Mouse (Mus musculus) hindbrain, embryonic 16.5 days (tissue): ENCODE data around the gene Gse1. TPM values are rescaled to one million over a fixed set of nuclear protein-coding genes. Genes with fewer than 3 reads are reported as not detected.

Source experiments
- ATAC-seq: fragments of 200-750 bp; cut with Nextera tagmentation; 2 replicates; pipeline ENCODE4 v1.8.0; 2017; ENCODE audit warnings: moderate TSS enrichment, moderate library complexity
- H3K27ac ChIP-seq: fragments of 300-500 bp; sonication (generic); 2 replicates; pipeline ENCODE4 v1.5.1; 2014; ENCODE audit warnings: low read depth, mild to moderate bottlenecking, control low read depth, low read length, moderate library complexity
- H3K27me3 ChIP-seq: fragments of 300-500 bp; sonication (generic); replicated peaks from 2 replicates; pipeline ENCODE4 v1.6.1; 2014; ENCODE audit warnings: low read length; ENCODE audit not compliant: control insufficient read depth, insufficient read depth
- H3K36me3 ChIP-seq: fragments of 300-500 bp; sonication (generic); 2 replicates; pipeline ENCODE4 v1.6.1; 2014; ENCODE audit warnings: mild to moderate bottlenecking, low read length, moderate library complexity, mixed read lengths; ENCODE audit not compliant: control insufficient read depth, insufficient read depth
- H3K4me1 ChIP-seq: fragments of 300-500 bp; sonication (generic); 2 replicates; pipeline ENCODE4 v1.6.1; 2014; ENCODE audit warnings: low read depth, low read length; ENCODE audit not compliant: control insufficient read depth, insufficient read depth
- H3K4me2 ChIP-seq: fragments of 300-500 bp; sonication (generic); 2 replicates; pipeline ENCODE4 v1.6.1; 2014; ENCODE audit warnings: mild to moderate bottlenecking, low read length, control low read depth, moderate library complexity
- H3K4me3 ChIP-seq: fragments of 300-500 bp; sonication (generic); 2 replicates; pipeline ENCODE4 v1.5.1; 2014; ENCODE audit warnings: mild to moderate bottlenecking, low read length, control low read depth, moderate library complexity
- H3K9ac ChIP-seq: fragments of 300-500 bp; sonication (generic); 2 replicates; pipeline ENCODE4 v1.6.1; 2014; ENCODE audit warnings: low read depth, mild to moderate bottlenecking, control low read depth, low read length, moderate library complexity
- H3K9me3 ChIP-seq: fragments of 300-500 bp; sonication (generic); 2 replicates; pipeline ENCODE4 v1.6.1; 2014; ENCODE audit warnings: mild to moderate bottlenecking, low read length, moderate library complexity; ENCODE audit not compliant: control insufficient read depth
- WGBS: fragments of 180-500 bp; shearing (Covaris S2); extraction: QIAGEN DNeasy Blood & Tissue Kit; methylation state at CpG from one replicate; pipeline ENCODE4 v1.1.7; 2014; 5-methylcytosine and 5-hydroxymethylcytosine counted together
- polyA plus RNA-seq: library from polyadenylated mRNA; unstranded; fragments of >200 nt; fragmentation: Nextera tagmentation; extraction: Ambion mirVana; gene quantifications from 2 replicates; pipeline ENCODE4 v1.2.1, GENCODE M21; 2015

Gene Gse1
- polyA plus RNA-seq, 1 experiment from 2014 or later: 10.7 TPM

DNA sequence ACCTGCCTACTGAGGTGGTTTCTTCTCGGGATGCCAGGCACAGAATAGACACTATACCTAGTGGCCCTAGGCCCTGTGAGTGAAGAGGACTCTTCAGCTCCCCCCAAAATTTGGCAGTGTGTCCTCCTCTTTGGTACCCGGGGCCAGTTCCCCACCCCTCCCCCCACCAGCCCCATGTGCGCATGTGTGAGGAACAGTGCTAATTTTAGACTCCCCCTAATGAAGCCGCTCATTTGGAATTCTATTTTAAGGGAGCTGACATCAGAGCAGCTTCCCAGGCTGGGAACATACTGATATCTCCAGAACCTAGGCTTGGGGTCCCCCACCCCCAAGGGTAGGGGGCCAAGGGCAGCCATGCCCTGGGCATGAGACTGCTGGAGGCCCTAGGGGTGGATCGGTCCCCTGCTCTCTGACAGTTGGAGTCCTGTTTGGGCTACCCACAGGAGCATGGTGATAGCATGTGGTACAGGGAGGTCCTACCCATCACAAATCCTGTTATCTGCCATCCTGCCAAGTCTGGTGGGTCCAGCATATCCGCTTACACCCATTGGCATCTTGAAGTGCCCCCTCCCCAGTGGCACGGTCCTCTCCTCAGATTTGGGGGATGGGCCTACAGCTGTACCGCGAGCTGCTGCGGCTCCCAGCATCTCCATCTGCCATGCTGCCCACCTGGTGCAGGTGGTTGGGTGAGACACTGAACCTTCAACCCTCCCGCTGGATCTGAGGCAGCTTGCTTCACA is 322.9 kb downstream of the Gse1 start:
- Histone ChIP-seq H3K4me1 (peaks cover 66% of the 10 kb centered on the region), H3K4me3 (no peak overlapping the region), H3K9ac (peak overlapping the region; percentile 24; the same call in 1 of the 2 replicates), H3K27ac (peak overlapping the region; percentile 60), H3K27me3 (no peaks in the 10 kb centered on the region), H3K36me3 (no peaks in the 10 kb centered on the region), H3K9me3 (no peaks in the 10 kb centered on the region), H3K4me2 (peak overlapping the region; percentile 5; the same call in 1 of the 2 replicates)
- 51% methylated on average over 11 of the region's 11 CpGs for WGBS
- peak; percentile 19 for ATAC-seq

DNA sequence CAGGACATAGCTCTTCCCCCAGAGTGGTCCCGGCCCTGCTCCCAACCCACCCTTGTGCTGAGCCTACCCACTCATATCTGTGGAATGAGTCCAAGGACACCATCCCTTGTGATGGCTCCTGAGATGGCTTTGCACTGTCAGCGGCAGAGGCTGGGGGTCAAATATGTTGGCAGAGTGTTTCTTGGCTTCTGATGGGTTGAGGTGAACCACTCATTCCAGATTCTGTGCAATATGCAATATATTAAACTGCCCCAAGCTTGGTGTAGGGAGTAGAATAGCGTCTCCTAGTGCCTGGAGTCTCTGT is 323.4 kb downstream of the Gse1 start:
- no peak for ATAC-seq
- WGBS: 71% methylated on average over 3 of the region's 3 CpGs
- H3K9ac ChIP-seq: no peak overlapping the region
- no peaks in the 10 kb centered on the region for H3K36me3 ChIP-seq
- no peak overlapping the region for H3K4me3 ChIP-seq
- no peaks in the 10 kb centered on the region for H3K9me3 ChIP-seq
- H3K27me3 ChIP-seq: no peaks in the 10 kb centered on the region
- no peak overlapping the region for H3K4me2 ChIP-seq
- peaks cover 72% of the 10 kb centered on the region for H3K4me1 ChIP-seq
- H3K27ac ChIP-seq: no peak overlapping the region

DNA sequence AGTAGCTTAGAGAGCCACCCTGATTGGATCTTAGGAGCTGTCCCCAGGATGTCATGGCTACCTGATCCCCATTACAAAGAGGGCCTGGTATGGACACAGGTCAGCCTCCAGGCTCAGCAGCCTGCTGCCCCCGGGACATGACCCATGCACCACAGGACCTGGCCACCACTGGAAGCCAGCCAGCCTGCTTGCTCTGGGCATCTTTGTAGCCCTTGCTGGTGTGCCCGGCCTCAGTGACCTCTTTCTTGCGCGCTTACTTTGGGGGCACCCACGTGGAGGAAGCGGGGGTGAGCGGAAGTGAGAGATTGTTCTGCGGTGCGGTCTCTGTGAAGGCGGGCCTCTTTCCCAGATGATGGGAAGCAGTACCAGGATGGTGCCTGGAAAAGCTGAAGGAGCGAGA is 324.3 kb downstream of the Gse1 start:
- no peak for ATAC-seq
- H3K36me3 ChIP-seq: no peaks in the 10 kb centered on the region
- 92% methylated on average over 11 of the region's 11 CpGs for WGBS
- peaks cover 78% of the 10 kb centered on the region for H3K4me1 ChIP-seq
- no peak overlapping the region for H3K4me2 ChIP-seq
- H3K4me3 ChIP-seq: no peak overlapping the region
- no peaks in the 10 kb centered on the region for H3K27me3 ChIP-seq
- no peak overlapping the region for H3K27ac ChIP-seq
- no peak overlapping the region for H3K9ac ChIP-seq
- no peaks in the 10 kb centered on the region for H3K9me3 ChIP-seq

DNA sequence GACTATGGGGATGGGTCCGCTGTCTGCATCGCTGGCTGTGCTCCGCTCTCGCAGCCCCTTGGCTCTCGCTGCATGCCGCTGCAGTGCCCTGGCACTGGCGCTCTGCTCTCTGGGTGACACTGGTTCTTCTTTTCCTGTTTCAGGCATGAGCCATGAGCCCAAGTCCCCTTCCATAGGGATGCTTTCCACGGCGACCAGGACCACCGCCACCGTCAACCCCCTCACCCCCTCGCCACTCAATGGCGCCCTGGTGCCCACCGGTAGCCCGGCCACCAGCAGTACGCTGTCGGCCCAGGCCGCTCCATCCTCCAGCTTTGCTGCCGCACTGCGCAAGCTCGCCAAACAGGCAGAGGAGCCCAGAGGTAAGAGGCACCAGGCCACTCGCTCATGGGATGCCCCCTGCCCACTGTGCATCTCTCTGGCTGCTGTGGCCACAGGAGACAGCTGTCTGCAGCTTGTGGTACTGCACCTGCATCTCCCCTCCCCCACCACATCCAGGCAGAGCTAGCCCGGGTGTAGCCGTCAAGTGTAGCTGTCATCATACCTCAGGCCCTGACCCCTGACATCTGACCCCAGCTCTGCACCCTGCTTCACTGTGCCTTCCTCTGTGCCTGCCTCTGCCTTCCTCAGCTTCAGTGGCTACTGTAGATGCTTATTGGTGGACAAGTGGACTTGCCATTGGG is 325.3 kb downstream of the Gse1 start:
- Histone ChIP-seq H3K9ac (no peak overlapping the region), H3K27ac (no peak overlapping the region)
- 90% methylated on average over 23 of the region's 24 CpGs for WGBS

DNA sequence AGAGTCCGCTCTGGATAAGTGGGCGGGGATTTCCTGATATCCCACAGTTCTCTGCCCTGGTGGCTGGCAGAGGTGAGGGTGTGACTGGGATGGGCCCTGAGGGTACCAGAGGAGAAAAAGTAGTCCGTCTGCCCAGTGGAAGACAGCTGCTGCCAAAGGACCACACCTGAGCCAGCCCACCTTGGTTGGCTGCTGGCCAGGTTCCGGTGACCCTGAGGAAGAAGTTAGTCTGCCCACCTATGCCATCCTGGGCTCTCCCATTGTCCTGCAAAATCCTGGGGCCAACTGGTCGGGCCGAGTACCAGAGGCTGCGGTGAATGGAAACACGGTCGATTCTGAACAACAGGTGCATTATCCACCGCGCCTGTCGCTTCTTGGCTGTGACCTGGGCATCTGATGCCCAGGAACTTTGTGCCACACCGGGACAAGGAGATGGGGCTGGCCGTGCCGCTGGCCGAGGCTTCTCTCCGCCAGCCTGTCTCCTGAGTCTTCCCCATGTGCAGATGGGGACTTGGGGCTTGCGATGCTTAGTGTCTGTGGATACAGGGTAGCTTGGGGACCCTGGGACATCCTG is 326.3 kb downstream of the Gse1 start:
- no peak overlapping the region for H3K27ac ChIP-seq
- peaks cover 74% of the 10 kb centered on the region for H3K4me1 ChIP-seq
- 81% methylated on average over 18 of the region's 18 CpGs for WGBS
- no peaks in the 10 kb centered on the region for H3K27me3 ChIP-seq
- no peaks in the 10 kb centered on the region for H3K36me3 ChIP-seq
- no peak for ATAC-seq
- no peaks in the 10 kb centered on the region for H3K9me3 ChIP-seq
- H3K4me2 ChIP-seq: no peak overlapping the region
- no peak overlapping the region for H3K4me3 ChIP-seq
- H3K9ac ChIP-seq: no peak overlapping the region

More for the DNA sequence above, 325.3 kb downstream of the Gse1 start:
- peaks cover 77% of the 10 kb centered on the region for H3K4me1 ChIP-seq
- H3K36me3 ChIP-seq: no peaks in the 10 kb centered on the region
- no peak overlapping the region for H3K4me3 ChIP-seq
- no peaks in the 10 kb centered on the region for H3K9me3 ChIP-seq
- no peak overlapping the region for H3K4me2 ChIP-seq
- no peak for ATAC-seq
- H3K27me3 ChIP-seq: no peaks in the 10 kb centered on the region

DNA sequence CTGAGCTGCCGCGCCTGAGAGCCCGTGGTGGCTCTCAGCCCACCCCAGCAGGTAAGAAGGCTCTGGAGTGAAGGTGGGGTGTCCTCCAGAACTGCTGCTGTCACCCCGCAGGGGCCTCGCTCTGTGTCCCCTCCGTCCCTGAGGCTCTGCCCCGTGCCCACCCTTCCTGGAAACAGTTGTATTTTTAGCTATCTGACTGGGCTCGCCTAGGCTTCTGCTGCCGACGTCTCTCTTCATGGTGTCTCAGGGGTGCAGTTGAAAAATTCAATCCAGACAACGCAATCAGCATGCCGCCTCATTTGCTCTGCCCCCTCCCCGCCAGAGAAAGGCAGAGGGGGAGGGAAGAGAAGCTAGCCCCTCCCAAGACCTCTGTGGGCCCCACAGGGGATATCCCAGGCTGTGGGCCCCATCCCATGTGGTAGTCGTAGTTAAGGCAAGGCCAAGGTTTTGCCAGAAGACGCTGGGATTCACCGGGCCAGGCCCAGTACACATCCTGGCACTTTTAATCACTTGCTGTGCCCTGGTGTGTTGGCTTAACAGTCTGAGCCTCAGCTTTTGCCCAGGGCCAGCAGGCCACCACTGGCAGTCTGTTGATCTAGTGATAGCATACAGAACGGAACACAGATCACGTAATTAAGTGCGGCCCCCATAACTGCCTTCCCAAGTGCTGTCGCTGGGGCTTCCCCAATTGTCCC is 328.1 kb downstream of the Gse1 start:
- ATAC-seq: no peak
- no peak overlapping the region for H3K4me3 ChIP-seq
- no peaks in the 10 kb centered on the region for H3K27me3 ChIP-seq
- no peaks in the 10 kb centered on the region for H3K9me3 ChIP-seq
- H3K36me3 ChIP-seq: no peaks in the 10 kb centered on the region
- WGBS: 41% methylated on average over 20 of the region's 20 CpGs
- H3K9ac ChIP-seq: peak overlapping the region; percentile 8; the same call in 1 of the 2 replicates
- peaks cover 73% of the 10 kb centered on the region for H3K4me1 ChIP-seq
- peak overlapping the region; percentile 2; the same call in 1 of the 2 replicates for H3K4me2 ChIP-seq
- H3K27ac ChIP-seq: peak overlapping the region; percentile 63; the same call in 1 of the 2 replicates

DNA sequence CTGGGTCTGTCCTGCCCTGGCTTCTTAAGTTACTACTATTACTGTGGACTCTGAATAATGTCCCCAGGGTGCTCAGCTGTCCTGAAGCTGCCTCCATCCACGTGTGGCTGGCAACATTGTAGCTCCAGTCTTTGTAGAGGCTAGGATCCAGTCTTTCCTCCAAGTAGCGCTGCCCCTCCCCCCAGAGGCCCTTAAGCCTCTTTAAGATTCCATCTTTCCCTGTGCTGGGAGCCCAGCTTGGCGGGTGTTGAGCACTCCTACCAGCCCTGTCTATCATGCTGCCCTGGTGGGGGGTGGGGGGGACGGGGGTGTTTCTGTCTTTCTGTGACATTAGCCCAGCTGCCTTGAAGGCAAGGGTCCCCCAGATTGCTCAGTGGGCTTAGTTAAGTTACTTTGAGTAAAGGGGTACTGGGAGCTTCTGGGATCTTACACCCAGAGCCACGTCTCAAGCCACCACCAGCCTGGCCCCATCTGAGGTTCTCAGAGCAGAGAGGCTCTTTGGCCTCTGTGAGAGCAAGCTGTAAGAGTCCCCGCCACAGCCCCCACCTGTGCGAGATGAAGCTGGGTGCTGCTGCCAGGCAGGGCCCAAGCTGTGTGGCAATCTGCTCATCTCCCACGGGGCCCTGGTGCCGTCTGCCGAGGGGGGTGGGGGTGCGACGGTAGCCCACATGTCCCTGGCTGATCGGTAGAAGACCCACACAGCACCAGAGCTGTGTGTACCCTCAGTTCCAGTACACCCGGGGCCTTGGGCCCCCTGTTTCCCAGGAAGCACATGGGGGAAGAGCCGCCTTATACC is 329.1 kb downstream of the Gse1 start:
- WGBS: 44% methylated on average over 15 of the region's 15 CpGs
- Histone ChIP-seq H3K27me3 (no peaks in the 10 kb centered on the region), H3K9me3 (no peaks in the 10 kb centered on the region), H3K4me2 (no peak overlapping the region), H3K9ac (peak overlapping the region; percentile 17; the same call in 1 of the 2 replicates), H3K27ac (peak overlapping the region; percentile 39; the same call in 1 of the 2 replicates), H3K4me3 (no peak overlapping the region), H3K4me1 (peaks cover 72% of the 10 kb centered on the region), H3K36me3 (no peaks in the 10 kb centered on the region)
- ATAC-seq: no peak

DNA sequence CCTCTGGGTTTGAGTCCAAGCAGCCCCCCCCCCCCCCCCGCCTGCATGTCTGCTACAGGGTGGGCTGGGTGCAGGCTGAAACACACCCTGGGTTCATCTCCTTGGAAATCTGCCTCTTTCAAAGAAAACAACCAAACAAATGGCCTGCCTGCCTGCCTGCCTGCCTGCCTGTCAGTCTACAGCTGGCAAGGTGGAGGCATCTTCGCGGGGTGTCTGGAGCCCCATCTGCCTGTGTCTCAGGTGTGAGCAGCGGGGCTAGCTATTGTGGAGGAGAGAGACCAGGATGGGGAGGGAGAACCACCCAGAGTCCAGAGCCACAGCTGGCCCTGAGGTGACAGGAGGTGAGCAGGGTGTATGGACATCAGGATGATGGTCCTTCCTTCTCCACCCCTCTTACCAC is 329.9 kb downstream of the Gse1 start:
- Histone ChIP-seq H3K4me3 (no peak overlapping the region), H3K4me2 (no peak overlapping the region), H3K9me3 (no peaks in the 10 kb centered on the region), H3K27me3 (no peaks in the 10 kb centered on the region), H3K9ac (no peak overlapping the region), H3K36me3 (no peaks in the 10 kb centered on the region), H3K27ac (no peak overlapping the region; the same call in 1 of the 2 replicates), H3K4me1 (peaks cover 73% of the 10 kb centered on the region)
- 58% methylated on average over 4 of the region's 4 CpGs for WGBS
- no peak for ATAC-seq
